Mouse (Mus musculus) gastrocnemius, adult 8-10 months (tissue): ENCODE measurements at regions not wholly inside any gene's neighbourhood (a gene's known extent, or its start where the extent isn't known, plus 50 kb on each side); places are given as distances from the start of the nearest gene placed in this dataset.

Experiments used
- DNase-seq, 2 experiments: peaks; one replicate each; pipeline ENCODE4 v3.0.0; 2022; ENCODE audit warnings: low spot score in 2 of 2

GRCm38 (mm10) chr10:37282951-37283350 lies 144.2 kb upstream of the Marcks start:
- peak in 1 of 2 experiments; percentile 15 for DNase-seq

GRCm38 (mm10) chr10:37280823-37281222 lies 142.1 kb upstream of the Marcks start:
- no peak for DNase-seq

DNA sequence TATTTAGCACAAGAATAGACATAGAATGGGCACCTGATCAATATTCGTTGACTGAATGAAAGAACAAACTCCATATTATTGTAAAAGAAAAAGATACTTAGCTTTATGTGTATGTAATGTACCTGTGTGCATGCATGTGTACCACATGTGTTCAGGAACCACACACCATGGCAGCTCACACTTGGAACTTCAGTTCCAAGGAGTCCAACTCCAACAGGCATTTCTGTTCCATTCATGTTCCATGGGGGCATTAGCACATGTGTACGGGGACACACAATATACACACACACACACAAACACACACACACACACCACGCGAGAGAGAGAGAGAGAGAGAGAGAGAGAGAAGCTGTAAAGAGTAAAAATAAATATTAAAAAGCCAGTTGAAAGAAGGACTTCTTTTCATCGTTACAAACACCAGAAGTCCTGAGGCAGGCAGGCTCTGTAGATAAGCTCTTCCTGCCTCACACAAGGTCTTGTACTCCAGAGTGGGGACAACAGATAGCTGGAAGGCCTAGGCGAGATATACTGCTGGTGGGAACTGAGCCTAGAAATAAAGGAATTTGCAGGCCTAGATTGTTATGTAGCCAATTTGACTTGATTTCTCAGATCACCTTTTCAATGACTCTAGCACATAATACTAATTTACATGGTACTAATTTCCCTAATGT lies 141.6 kb upstream of the Marcks start:
- DNase-seq: no peak

DNA sequence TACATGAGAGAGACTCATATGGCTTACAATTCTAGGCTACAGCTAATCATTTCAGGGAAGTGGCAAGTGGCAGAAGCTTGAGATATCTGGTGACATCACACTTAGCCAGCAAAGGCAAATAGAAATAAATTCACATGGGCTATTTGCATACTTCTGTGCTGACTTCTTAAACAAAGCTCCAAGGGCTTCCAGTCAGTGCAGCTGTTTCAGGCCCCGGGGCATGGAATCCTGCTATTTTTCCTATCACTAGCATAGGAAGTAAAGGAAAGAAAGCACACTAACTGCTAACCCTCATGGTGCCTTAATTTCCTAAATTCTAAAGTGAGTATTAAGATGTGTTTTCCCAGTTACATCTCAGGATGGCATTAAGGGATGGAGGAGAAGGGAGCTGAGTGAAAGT lies 140.6 kb upstream of the Marcks start:
- DNase-seq: no peak

DNA sequence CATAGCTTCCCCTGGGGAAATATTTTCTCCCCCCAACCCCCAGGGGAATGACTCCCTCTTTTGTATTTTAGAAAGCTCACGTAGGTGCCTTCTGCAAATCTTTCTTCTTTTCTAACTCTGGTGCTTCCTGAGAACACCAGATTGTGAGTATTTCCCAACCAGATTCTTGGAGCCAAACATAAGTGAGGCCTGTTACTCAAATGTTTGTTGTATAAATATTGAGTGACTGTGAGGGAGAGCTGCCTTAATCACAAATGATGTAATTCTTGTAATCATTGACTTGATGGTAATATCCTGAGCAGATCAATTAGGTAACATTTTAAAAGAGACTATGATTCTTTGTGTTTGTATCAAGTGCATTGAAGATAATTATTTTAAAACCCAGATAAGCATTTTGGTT lies 137.1 kb upstream of the Marcks start:
- no peak for DNase-seq

- no peak for DNase-seq
Measured at GRCm38 (mm10) chr10:37275271-37275670, 136.6 kb upstream of the Marcks start.

DNA sequence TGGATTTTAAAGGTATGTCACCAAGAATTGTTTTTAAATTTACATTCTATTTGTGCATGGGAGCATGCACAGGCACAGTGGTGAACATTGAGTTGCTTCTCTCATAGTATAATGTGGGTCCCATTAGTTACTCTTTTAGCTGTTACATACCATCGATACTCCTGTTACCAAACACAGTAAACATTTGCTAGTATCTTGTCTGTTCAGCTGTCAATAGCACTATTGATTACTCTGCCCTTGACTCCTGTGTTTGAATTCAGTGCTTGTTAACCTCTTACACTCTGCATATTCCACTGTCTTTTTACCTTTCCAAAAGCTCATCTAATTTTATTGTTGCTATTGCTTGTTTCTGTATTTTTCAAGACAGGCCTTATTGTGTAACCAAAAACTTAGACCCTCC lies 133.2 kb upstream of the Marcks start:
- DNase-seq: no peak

DNA sequence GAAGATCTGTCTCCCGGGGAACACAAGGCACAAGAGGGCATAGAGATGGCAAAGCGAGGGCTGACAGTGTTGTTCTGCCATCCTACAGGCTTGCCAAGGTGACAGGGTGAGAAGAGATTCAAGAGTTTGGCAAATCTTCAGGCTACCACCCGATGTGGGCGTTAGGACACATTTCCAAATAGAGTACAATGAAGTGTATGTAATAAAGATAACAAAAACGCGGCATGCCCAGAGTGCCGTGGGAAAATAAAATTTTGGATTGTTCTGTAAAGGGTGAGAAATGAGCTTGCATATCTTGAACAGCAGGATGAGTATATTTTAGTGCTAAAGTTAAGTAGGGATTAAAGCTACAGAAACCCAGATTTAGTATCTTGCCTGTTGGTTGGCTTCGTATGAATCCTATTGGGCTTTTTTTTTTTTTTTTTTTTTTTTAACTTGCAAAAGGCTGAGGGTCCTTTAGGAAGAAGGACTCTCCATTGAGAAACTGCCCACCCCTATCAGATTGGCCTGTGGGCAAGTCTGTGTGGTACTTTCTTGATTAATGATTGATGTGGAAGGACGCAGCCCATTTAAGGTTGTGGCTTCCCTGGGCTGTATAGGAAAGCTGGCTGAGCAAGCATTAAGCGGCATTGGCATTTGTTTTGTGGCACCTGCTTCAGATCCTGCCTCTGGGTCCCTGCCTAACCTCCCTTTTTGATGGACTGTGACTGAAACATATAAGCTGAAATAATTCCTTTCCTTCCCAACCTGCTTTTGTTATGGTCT lies 131.7 kb upstream of the Marcks start:
- DNase-seq: no peak

DNA sequence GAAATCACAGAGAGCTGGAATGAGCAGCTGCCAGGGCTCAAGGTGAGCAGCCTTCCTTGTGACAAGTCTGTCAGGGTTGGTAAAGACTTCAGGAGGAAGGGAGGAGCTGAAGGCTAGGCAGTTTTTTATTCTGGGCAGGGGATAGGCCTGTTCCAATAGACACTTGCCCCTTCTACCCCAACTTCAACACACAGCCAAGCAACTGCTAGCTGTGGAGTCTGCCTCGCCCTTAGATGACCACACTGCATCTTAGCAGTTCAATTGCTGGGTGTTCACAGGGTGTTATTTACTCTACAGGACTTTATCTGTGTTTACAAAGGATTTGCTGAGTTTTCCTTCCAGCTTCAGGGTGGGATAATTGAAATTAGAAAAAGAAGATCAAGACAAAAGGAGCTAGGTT lies 128.2 kb upstream of the Marcks start:
- DNase-seq: no peak

GRCm38 (mm10) chr10:37260791-37261488 lies 122.2 kb upstream of the Marcks start:
- DNase-seq: no peak

DNA sequence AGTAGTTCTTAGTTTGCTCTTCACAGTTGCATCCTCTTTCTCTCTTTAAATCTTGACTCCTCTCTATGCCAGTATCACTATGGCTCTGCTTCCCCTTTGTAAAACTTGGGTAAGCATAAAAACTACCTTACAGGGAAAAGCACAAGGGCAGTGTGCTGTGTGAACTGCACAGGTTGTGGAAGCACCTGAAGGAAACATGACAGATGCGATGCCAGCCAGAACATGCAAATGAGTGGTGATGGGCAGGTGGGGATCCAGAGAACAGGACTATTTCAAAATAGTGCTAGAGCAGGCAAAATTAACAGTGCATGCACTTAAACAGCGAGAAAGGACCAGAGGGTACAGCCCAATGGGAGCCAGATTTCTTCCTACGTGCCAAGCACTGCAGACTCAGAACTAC lies 120.5 kb upstream of the Marcks start:
- no peak for DNase-seq

DNA sequence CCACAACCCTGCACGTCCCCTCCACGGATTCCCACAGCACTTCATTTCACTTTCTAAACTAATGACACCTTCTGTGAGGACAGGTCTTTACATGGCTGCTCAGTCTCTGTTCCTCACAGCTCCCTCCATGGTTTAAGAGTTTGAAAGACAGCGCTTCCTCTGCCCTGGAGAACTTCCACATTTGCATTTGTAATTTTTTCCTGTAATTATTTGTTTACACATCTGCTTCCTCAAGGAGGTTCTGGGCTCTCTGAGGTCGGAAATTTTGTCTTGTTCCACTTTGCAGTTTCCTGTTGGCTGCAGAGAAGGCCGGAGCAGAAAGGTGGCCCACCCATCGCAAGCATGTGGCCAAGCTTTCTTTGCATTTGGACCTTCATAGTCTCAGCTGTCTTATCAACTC lies 118.8 kb upstream of the Marcks start:
- DNase-seq: no peak

- DNase-seq: no peak
Measured at GRCm38 (mm10) chr10:37250934-37251521, 112.3 kb upstream of the Marcks start.

GRCm38 (mm10) chr10:37250157-37250556 lies 111.4 kb upstream of the Marcks start:
- DNase-seq: no peak

GRCm38 (mm10) chr10:37249511-37249910 lies 110.8 kb upstream of the Marcks start:
- DNase-seq: no peak

DNA sequence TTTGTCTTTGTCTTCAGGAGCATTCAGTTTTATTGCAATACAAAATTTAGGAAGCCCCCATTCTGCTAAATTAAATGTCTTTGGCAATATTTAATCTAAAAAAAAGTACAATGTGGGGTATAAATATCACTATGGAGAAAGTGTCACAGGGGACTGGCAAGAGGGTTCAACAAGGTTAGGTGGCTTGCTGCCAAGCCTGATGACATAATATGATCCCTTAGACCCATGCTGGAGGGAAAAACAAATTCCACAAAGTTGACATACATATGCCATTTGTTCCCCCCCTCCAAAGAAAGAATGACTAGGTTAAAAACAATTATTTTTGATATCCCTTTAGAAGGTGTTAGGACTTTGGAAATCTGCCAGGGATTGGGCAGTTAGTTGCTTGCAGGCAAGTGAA lies 108.4 kb upstream of the Marcks start:
- DNase-seq: no peak

DNA sequence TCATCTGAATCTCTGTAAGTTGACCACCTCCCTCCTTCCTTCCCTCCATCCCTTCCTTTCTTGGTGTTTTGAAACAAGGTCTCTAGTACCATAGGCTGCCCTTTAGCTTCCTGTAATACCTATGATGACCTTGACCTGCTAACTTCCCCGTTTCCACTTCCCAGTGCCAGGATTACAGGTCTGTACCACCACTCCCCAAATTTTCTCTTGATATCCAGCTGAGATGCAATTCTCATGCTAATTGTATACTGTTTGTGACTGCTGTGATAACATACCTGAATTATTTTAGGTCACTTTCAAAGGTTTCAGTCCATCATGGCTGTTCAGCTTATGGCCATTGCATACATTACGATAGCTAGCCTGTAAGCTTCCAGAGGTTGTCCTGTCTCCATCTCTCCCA lies 104.4 kb upstream of the Marcks start:
- DNase-seq: no peak

DNA sequence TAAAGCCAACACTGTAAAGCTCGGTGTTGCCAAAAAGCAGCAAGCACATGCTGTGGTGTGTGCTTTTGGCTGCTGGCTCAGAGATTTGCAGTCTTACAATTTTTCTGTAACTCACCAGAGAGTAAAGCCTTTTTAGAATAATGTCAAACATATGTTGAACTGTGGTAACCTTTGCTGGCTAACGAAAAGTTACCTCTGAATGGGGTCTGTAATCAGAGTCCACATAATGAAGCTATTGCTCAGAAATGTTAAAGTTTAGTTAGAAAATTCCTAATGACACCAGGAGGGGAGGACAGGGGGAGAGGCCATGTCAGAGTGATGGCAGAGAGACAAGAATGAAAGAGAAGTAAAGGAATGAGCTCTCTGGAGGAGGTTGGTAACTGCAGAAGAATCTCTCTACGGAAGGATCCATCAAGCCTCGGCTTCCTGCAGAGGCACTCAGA lies 103.1 kb upstream of the Marcks start:
- no peak for DNase-seq

DNA sequence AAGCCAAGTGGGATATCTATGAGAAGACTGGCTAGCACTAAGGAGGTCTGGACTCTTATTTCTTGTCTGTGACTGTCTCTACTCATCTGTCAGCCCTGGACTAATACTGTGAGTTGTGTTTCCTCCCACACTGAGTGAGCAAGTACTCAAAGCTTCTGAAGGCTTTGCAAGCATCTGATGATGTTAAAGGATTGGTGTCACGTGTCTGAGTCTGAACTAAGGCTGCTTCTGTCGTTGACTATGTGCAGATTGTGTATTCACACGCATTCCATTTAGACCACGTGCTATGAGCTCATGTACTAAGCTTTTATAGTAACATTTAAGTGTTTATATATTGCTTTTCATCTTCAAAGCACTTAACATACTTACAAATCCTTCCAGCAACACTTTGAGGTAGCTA lies 101.9 kb upstream of the Marcks start:
- DNase-seq: no peak

DNA sequence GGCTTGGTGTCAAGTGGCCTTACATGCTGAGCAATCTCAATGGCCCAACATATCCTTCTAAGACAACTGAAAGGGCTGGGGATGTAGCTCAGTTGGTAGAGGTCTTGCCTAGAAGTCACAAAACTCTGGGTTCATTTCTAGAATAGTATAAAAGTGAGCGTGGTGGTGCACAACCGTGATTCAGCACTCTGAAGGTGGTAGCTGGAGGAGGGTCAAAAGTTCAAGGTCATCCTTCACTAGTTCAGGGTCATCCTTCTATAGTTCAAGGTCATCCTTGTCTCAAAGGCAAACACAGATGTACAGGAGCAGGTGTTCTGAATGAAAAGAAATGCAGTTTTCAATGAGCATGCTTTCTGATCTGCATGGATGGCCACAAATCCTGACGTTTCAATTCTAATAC lies 101.5 kb upstream of the Marcks start:
- no peak for DNase-seq

DNA sequence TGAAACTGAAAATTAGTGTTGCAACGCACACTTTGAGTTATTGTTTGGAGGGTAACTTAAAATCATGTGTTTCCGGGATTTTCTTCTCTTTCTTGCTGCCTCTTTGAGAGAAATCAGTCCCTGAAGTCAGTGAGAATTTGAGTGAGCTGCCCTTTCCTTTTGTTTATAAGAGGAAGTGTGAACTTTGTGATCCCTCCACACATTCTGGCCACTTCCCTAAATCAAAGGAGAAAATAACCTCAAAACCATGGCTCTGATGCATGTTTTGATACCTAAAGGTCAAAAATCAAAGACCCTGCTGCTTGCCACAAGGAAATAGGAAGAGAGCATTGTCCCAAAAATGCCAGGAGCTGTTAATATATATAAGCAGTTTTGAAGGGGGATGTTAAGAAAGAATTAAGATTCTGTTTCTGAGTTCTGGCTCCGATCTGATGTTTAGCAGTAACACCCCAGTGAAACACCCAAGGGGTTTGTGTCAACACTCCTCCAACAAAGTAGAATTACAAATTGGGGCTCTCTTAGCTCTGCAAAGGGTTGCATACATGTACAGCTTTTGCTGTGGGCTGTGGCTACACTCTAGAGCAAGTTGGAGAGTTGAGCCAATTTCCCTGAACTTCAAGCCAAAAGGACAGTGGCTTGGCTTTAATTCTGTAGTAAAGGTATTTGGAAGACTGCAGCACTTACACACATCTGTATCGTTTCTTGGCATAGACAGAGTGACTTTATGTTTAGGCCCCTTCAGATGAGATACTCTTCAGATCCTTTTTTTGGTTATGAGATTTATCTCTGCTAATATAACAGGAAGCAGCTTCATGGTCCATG lies 97.5 kb upstream of the Marcks start:
- no peak for DNase-seq
